Mouse (Mus musculus): ENCODE measurements at regions not wholly inside any gene's neighbourhood (a gene's known extent, or its start where the extent isn't known, plus 50 kb on each side); places are given as distances from the start of the nearest gene placed in this dataset.

DNA sequence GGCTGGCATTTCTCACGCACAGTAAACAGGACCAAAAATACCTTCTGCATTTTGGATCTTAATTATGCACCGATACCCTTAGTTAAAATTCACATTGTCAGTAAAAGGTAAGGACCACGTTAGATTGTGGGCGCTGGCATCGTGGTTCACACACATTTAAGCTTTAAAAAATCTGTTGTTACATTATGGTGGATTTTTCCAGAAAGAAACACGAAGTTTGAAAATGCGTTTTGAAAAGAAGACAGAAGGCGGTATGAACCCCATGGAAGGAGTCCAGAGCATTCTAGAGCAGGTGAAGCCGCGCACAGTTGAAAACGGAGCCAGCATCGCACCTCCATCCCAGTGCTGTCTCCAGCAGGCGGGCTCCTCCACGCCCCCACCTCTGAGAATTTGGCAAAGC is 94.6 kb upstream of the Zfp64 start:
- Histone ChIP-seq H3K9ac (ENCODE audit: low read length) (no peak overlapping the region), H3K27ac (replicated peaks) (no peak overlapping the region), H3K27me3 (ENCODE audit: control insufficient read depth, insufficient read depth, low read length) (no peaks in the 10 kb centered on the region), H3K4me1 (replicated peaks; ENCODE audit: control insufficient read depth, insufficient read depth) (no peaks in the 10 kb centered on the region), H3K9me3 (ENCODE audit: control insufficient read depth, low read length) (no peaks in the 10 kb centered on the region), H3K4me2 (replicated peaks; ENCODE audit: low read depth) (no peak overlapping the region), H3K4me3 (ENCODE audit: low read depth, low read length) (no peak overlapping the region), H3K36me3 (ENCODE audit: control insufficient read depth, insufficient read depth, low read length) (no peaks in the 10 kb centered on the region)
- TF ChIP-seq CTCF (IDR thresholded peaks at IDR 0.05; ENCODE audit: low read depth) (no peak), EP300 (optimal IDR thresholded peaks at IDR 0.05) (no peak)
- no peak for DNase-seq (ENCODE audit: low spot score)
- ATAC-seq (ENCODE audit: low FRiP score, low TSS enrichment), result no peak
- WGBS, result 86% methylated on average over 14 of the region's 14 CpGs

DNA sequence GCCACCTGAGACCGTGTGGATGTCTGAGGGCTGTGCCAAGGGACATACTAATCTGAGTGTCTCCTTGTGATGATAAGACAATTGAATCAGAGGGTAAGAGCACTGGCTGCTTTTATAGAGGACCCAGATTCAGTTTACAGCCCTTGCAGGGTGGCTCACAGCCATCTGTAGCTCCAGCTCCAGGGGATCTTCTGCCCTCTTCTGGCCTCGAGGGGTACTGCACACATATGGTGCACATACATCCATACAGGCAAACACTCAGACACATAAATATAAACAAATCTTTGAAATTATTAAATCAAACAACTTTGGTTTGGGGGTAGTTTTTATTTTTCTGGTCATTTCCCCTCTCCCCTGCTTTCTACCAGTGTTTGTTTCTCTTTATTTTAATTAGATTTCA is 86.4 kb upstream of the Zfp64 start:
- Histone ChIP-seq H3K4me3 (ENCODE audit: low read depth, low read length) (no peak overlapping the region), H3K4me1 (replicated peaks; ENCODE audit: control insufficient read depth, insufficient read depth) (no peaks in the 10 kb centered on the region), H3K9me3 (ENCODE audit: control insufficient read depth, low read length) (no peaks in the 10 kb centered on the region), H3K27me3 (ENCODE audit: control insufficient read depth, insufficient read depth, low read length) (no peaks in the 10 kb centered on the region), H3K9ac (ENCODE audit: low read length) (no peak overlapping the region), H3K27ac (replicated peaks) (no peak overlapping the region), H3K4me2 (replicated peaks; ENCODE audit: low read depth) (no peak overlapping the region), H3K36me3 (ENCODE audit: control insufficient read depth, insufficient read depth, low read length) (no peaks in the 10 kb centered on the region)
- 0 out of 2 replicates have a peak, but pooled peaks have one; percentile 12 for TF ChIP-seq CTCF (IDR thresholded peaks at IDR 0.05; ENCODE audit: low read depth)
- no peak for TF ChIP-seq EP300 (optimal IDR thresholded peaks at IDR 0.05)
- 82% methylated on average over 2 of the region's 2 CpGs for WGBS
- no peak for ATAC-seq (ENCODE audit: low FRiP score, low TSS enrichment)
- no peak for DNase-seq (ENCODE audit: low spot score)

DNA sequence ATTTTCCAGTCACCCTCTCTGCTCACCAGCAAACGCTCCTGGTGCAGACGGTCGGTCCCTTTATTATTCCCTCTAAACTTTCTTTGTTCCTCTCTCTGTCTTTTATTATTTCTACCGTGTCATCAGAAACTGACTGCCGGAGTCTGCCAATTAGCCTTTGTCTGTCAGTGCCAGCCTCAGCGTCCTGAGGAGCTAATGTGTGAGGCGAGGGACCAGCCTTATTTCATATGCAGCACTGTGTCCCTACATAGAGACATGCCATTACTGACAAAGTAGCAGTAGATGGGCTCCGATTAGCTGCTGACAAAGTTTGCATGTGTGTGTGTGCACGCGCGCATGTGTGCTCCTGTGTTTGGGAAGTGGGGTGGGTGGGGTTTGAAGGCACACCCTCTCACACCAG is 82.6 kb upstream of the Zfp64 start:
- 79% methylated on average over 11 of the region's 11 CpGs for WGBS
- no peak overlapping the region for H3K9ac ChIP-seq (ENCODE audit: low read length)
- no peaks in the 10 kb centered on the region for H3K4me1 ChIP-seq (replicated peaks; ENCODE audit: control insufficient read depth, insufficient read depth)
- DNase-seq (ENCODE audit: low spot score) (no peak), ATAC-seq (ENCODE audit: low FRiP score, low TSS enrichment) (no peak)
- H3K4me3 ChIP-seq (ENCODE audit: low read depth, low read length), result no peak overlapping the region
- no peak overlapping the region for H3K27ac ChIP-seq (replicated peaks)
- no peaks in the 10 kb centered on the region for H3K36me3 ChIP-seq (ENCODE audit: control insufficient read depth, insufficient read depth, low read length)
- H3K27me3 ChIP-seq (ENCODE audit: control insufficient read depth, insufficient read depth, low read length), result no peaks in the 10 kb centered on the region
- TF ChIP-seq CTCF (IDR thresholded peaks at IDR 0.05; ENCODE audit: low read depth), result no peak
- no peak overlapping the region for H3K4me2 ChIP-seq (replicated peaks; ENCODE audit: low read depth)
- no peaks in the 10 kb centered on the region for H3K9me3 ChIP-seq (ENCODE audit: control insufficient read depth, low read length)

DNA sequence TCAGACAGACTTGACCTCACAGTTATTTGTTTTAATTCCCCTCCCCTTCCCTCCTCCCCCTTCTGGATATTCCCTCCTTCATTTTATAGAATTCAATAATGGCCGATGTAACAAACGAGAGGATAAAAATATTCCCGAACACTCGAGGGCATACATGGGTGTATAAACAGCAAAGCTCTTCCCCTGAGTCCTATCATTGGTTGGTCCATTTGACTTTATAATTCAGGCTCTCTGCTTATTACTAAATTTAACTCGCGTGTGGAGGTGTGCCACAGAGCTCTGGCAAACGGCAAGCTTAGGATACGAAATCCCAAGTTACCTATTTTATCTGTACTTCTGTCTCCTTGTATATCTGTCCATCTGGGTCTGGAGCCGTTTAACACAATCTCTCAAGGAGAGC is 82.1 kb upstream of the Zfp64 start:
- Histone ChIP-seq H3K4me2 (replicated peaks; ENCODE audit: low read depth) (no peak overlapping the region), H3K36me3 (ENCODE audit: control insufficient read depth, insufficient read depth, low read length) (no peaks in the 10 kb centered on the region), H3K27ac (replicated peaks) (no peak overlapping the region), H3K4me1 (replicated peaks; ENCODE audit: control insufficient read depth, insufficient read depth) (no peaks in the 10 kb centered on the region), H3K4me3 (ENCODE audit: low read depth, low read length) (no peak overlapping the region), H3K27me3 (ENCODE audit: control insufficient read depth, insufficient read depth, low read length) (no peaks in the 10 kb centered on the region), H3K9ac (ENCODE audit: low read length) (no peak overlapping the region), H3K9me3 (ENCODE audit: control insufficient read depth, low read length) (no peaks in the 10 kb centered on the region)
- TF ChIP-seq CTCF (IDR thresholded peaks at IDR 0.05; ENCODE audit: low read depth), result no peak
- no peak for TF ChIP-seq EP300 (optimal IDR thresholded peaks at IDR 0.05)
- no peak for ATAC-seq (ENCODE audit: low FRiP score, low TSS enrichment)
- DNase-seq (ENCODE audit: low spot score), result no peak
- WGBS, result 83% methylated on average over 9 of the region's 9 CpGs

DNA sequence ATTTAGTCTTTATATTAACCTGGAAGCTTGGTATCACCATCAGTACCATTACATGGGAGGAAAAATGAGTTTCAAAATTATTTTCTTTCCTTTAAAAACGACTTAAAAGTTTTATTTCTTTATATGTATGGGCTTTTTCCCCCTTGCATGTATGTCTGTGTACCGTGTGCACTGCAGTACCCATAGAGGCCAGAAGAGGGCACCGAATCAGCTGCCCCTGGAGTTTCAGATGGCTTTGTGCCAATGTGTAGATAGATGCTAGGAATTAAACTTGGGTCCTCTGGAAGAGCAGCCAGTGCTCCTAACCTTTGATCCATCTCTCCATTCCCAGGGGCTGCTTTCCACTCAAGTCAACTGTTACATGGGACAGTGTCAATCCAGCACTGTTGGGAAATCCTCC is 79.9 kb upstream of the Zfp64 start:
- DNase-seq (ENCODE audit: low spot score) (peak; percentile 27), ATAC-seq (ENCODE audit: low FRiP score, low TSS enrichment) (no peak)
- no peak overlapping the region for H3K4me3 ChIP-seq (ENCODE audit: low read depth, low read length)
- no peak overlapping the region for H3K4me2 ChIP-seq (replicated peaks; ENCODE audit: low read depth)
- no peaks in the 10 kb centered on the region for H3K4me1 ChIP-seq (replicated peaks; ENCODE audit: control insufficient read depth, insufficient read depth)
- no peaks in the 10 kb centered on the region for H3K9me3 ChIP-seq (ENCODE audit: control insufficient read depth, low read length)
- peak; percentile 72 for TF ChIP-seq CTCF (IDR thresholded peaks at IDR 0.05; ENCODE audit: low read depth)
- no peak for TF ChIP-seq EP300 (optimal IDR thresholded peaks at IDR 0.05)
- 30% methylated on average over 3 of the region's 3 CpGs for WGBS
- no peaks in the 10 kb centered on the region for H3K36me3 ChIP-seq (ENCODE audit: control insufficient read depth, insufficient read depth, low read length)
- no peaks in the 10 kb centered on the region for H3K27me3 ChIP-seq (ENCODE audit: control insufficient read depth, insufficient read depth, low read length)
- H3K9ac ChIP-seq (ENCODE audit: low read length), result no peak overlapping the region
- no peak overlapping the region for H3K27ac ChIP-seq (replicated peaks)

DNA sequence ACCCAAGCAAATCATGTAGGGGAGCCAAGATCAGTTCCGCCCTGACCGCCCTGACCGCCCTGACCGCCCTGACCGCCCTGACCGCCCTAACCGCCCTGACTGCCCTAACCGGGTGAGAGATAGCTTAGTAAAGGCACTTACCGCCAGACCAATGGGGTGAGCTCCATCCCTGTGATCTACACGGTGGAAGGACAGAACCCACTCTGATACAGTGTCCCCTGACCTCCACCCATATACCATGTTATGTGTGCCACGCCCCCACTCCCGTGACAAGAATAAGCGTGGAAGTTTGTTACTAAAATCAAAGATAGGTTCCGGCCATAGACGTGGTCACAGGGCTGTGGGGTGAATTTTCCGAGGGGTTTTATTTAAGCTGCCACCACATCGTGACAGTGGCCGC is 78.6 kb upstream of the Zfp64 start:
- DNase-seq (ENCODE audit: low spot score) (peak; percentile 24), ATAC-seq (ENCODE audit: low FRiP score, low TSS enrichment) (no peak)
- no peak overlapping the region for H3K9ac ChIP-seq (ENCODE audit: low read length)
- H3K4me2 ChIP-seq (replicated peaks; ENCODE audit: low read depth), result no peak overlapping the region
- TF ChIP-seq CTCF (IDR thresholded peaks at IDR 0.05; ENCODE audit: low read depth), result no peak
- TF ChIP-seq EP300 (optimal IDR thresholded peaks at IDR 0.05), result no peak
- no peaks in the 10 kb centered on the region for H3K9me3 ChIP-seq (ENCODE audit: control insufficient read depth, low read length)
- no peaks in the 10 kb centered on the region for H3K27me3 ChIP-seq (ENCODE audit: control insufficient read depth, insufficient read depth, low read length)
- no peaks in the 10 kb centered on the region for H3K36me3 ChIP-seq (ENCODE audit: control insufficient read depth, insufficient read depth, low read length)
- WGBS, result 61% methylated on average over 18 of the region's 18 CpGs
- no peaks in the 10 kb centered on the region for H3K4me1 ChIP-seq (replicated peaks; ENCODE audit: control insufficient read depth, insufficient read depth)
- H3K27ac ChIP-seq (replicated peaks), result no peak overlapping the region
- no peak overlapping the region for H3K4me3 ChIP-seq (ENCODE audit: low read depth, low read length)

Data from stomach, postnatal 0 days (tissue).